Mouse (Mus musculus): Measurements from ENCODE around the gene Rps27. TPM values are rescaled to one million over a fixed set of nuclear protein-coding genes. Genes with fewer than 3 reads are reported as not detected.

The Rps27 gene
- polyA plus RNA-seq, 1 experiment from 2014 or later, result 574 TPM

Other genes with a start within 250 kb of the Rps27 start
- 118 and 124 TPM in 2 replicates for gene Hax1, start 214.9 kb downstream of the Rps27 start, polyA plus RNA-seq (2015; fragmentation: Nextera tagmentation; extraction: Ambion mirVana)
- 71.4 and 75.6 TPM in 2 replicates for gene 4933434E20Rik, start 162.0 kb downstream of the Rps27 start, polyA plus RNA-seq (2015; fragmentation: Nextera tagmentation; extraction: Ambion mirVana)
- 54.0 and 61.5 TPM in 2 replicates for gene Ubap2l, start 161.0 kb downstream of the Rps27 start, polyA plus RNA-seq (2015; fragmentation: Nextera tagmentation; extraction: Ambion mirVana)
- gene Tpm3, start 141.0 kb downstream of the Rps27 start, polyA plus RNA-seq (2015; fragmentation: Nextera tagmentation; extraction: Ambion mirVana), result 185 and 190 TPM in 2 replicates
- gene Nup210l, start 109.5 kb downstream of the Rps27 start, polyA plus RNA-seq (2015; fragmentation: Nextera tagmentation; extraction: Ambion mirVana), result 0.05 and 0.08 TPM in 2 replicates
- 3.7 and 4.7 TPM in 2 replicates for gene Rab13, start within 50 bp of the Rps27 start, polyA plus RNA-seq (2015; fragmentation: Nextera tagmentation; extraction: Ambion mirVana)
- gene Jtb, start 17.9 kb upstream of the Rps27 start, polyA plus RNA-seq (2015; fragmentation: Nextera tagmentation; extraction: Ambion mirVana), result 40.7 and 42.7 TPM in 2 replicates
- 0.37 and 0.47 TPM in 2 replicates for gene Creb3l4, start 29.9 kb upstream of the Rps27 start, polyA plus RNA-seq (2015; fragmentation: Nextera tagmentation; extraction: Ambion mirVana)
- 27.6 and 28.1 TPM in 2 replicates for gene Slc39a1, start 34.5 kb upstream of the Rps27 start, polyA plus RNA-seq (2015; fragmentation: Nextera tagmentation; extraction: Ambion mirVana)
- 6.1 and 7.9 TPM in 2 replicates for gene Crtc2, start 40.5 kb upstream of the Rps27 start, polyA plus RNA-seq (2015; fragmentation: Nextera tagmentation; extraction: Ambion mirVana)
- gene Dennd4b, start 51.5 kb upstream of the Rps27 start, polyA plus RNA-seq (2015; fragmentation: Nextera tagmentation; extraction: Ambion mirVana), result 2.3 and 2.6 TPM in 2 replicates
- gene Gatad2b, start 79.5 kb upstream of the Rps27 start, polyA plus RNA-seq (2015; fragmentation: Nextera tagmentation; extraction: Ambion mirVana), result 3.4 and 3.5 TPM in 2 replicates
- gene Slc27a3, start 176.3 kb upstream of the Rps27 start, polyA plus RNA-seq (2015; fragmentation: Nextera tagmentation; extraction: Ambion mirVana), result 1.5 and 1.7 TPM in 2 replicates
- gene Ints3, start 220.0 kb upstream of the Rps27 start, polyA plus RNA-seq (2015; fragmentation: Nextera tagmentation; extraction: Ambion mirVana), result 9.2 and 9.9 TPM in 2 replicates

Measured in liver, embryonic 15.5 days (tissue).